Mouse (Mus musculus) C2C12 (cell line): ENCODE measurements around the gene Ube2b.

Experiments
- CTCF ChIP-seq: IDR thresholded peaks from one replicate; pipeline ENCODE4 v1.5.1; 2011; ENCODE audit not compliant: control insufficient read depth, insufficient read depth, insufficient read length
- FOSL1 ChIP-seq: IDR thresholded peaks from one replicate; pipeline ENCODE4 v1.8.0; 2011; ENCODE audit warnings: mild to moderate bottlenecking, low read length; ENCODE audit not compliant: poor library complexity, insufficient read depth, severe bottlenecking

DNA sequence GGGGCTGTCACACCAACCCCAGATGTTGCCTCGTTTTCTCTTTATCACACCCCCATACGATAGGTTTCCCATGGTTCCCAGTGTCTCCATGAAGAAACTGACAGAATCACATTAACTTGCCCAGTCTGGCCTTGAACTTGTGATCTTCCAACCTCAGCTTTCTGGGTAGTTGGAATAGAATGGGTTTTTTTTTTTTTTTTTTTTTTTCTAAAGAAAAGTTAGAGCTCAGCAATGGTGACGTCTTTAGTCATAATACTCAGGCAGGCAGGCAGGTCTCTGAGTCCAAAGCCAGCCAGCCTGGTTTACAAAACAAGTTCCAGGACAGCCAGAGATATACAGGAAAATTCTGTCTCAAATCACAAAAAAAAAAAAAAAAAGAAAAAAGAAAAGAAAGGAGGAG is 56.3 kb downstream of the Ube2b start:
- TF ChIP-seq FOSL1 (no peak), CTCF (no peak)
